Mouse (Mus musculus) liver, embryonic 14.5 days (tissue): ENCODE measurements around the gene Gtf3a.

Source experiments
- CTCF ChIP-seq: IDR thresholded peaks from 2 replicates; pipeline ENCODE4 v1.5.1; 2016; ENCODE audit warnings: antibody characterized with exemption, low read depth, control low read depth
- EP300 ChIP-seq: IDR thresholded peaks from 2 replicates; pipeline ENCODE4 v1.6.1; 2016; ENCODE audit warnings: antibody characterized with exemption, low read depth

DNA sequence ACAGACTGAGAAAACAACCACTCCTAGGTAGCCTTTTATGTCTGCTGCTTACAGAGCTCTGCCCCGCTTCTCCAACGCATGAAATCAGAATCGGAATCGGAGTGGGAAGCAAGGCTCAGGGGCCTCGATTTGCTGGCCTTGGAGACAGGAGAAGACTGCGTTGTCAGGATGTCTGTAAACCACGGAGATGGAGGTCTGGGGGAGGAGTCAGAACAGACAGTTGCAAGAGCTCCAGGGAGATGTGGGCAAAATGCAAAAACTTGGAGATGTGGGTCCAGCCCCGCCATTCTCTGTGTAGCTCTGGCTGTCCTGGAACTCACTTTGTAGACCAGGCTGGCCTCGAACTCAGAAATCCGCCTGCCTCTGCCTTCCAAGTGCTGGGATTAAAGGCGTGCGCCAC, 15.0 kb upstream of the Gtf3a start:
- TF ChIP-seq CTCF = no peak
- TF ChIP-seq EP300 = no peak
